Mouse (Mus musculus): ENCODE data around the gene Pam.
"Not testable (repeated sequence)": the region's sequence is repeated elsewhere in the genome, so short reads cannot be mapped to it uniquely, and the experiment has no call there.

The Pam gene

DNA sequence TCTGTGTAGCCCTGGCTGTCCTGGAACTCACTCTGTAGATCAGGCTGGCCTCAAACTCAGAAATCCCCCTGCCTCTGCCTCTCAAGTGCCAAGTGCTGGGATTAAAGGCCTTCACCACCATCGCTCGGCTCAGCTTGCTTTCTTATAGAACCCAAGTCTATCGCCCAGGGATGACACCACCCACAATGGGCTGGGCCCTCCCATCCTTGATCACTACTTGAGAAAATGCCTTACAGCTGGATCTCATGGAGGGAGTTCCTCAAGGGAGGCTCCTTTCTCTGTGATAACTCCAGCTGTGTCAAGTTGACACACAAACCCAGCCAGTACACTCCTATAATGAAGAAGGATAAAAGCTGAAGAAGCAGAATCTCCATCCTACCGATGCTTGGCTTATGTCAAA lies 329.7 kb downstream of the Pam start:
- DNase-seq (ENCODE audit: low spot score): not testable (repeated sequence)

DNA sequence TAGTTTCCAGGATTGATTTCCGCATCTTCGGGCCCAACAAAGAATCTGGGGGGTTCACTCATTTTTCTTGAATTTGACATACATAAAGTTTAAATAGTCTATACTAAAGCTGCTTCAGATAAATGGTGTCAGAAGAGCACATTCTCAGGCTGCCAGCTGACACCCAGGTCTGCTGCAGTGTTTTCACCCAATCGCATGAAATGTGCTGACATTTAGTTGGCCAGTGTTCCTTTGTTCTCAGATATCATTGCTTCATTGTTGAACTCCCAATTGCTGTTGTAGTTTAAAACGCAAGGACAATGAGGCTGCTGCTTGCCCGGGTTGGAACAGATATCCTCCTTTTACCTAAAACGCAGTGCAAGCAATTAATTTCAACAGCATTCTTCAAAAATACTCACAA lies 334.0 kb downstream of the Pam start:
- DNase-seq (ENCODE audit: low spot score): no peak

DNA sequence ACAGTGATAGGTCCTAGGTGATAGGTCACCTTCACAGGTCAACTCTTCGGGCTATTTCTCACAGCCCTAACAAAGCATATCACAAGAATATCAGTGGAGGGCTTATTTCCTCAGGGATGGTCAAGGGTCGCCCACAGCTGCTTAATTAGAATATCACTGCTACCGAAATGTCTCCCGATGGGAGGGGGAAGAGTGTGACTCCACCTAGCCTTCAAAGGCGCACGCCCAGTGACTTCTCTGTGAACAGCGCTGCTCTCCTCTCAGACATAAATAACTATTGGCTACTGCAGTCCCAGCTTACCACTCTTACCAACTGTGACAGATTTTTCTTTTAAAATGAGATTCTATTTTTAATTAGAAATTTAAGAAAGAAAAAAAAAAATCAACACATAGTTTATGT lies 334.8 kb downstream of the Pam start:
- no peak for DNase-seq (ENCODE audit: low spot score)

DNA sequence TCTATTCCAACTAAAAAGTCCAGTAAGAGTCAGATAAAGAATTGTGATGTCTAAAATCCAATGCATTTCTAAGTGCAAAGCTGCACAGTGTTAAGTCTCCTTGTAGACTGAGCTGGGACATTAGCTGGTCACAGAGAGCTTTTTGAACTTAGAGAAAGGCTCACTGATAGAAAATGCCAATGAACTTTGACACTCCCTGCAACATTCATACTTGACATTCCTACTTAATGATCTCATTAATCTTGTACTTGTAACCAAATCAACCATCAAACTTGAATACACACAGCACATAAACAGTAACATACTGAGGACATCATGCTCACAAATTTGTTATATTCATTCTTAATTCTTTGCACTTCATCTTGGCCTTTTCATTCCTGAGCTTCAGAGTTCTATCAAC lies 335.6 kb downstream of the Pam start:
- DNase-seq (ENCODE audit: low spot score): no peak

DNA sequence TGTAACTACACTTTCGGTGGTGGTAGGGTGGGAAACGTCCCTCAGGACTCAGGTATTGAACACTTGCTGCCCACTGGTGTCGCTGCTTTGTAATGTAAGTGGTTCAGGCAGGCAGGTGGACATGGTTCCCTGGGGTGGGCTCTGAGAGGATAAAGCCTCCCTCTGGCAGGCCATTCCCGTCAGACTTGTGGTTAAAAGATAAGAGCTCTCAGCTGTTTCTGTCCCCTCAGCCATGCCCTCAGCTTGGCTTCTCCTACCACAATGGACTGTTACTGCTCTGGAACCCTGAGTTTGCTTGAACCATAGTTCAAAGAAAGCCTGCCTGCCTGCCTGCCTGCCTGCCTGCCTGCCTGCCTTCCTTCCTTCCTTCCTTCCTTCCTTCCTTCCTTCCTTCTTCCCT lies 341.1 kb downstream of the Pam start:
- DNase-seq (ENCODE audit: low spot score): no peak

DNA sequence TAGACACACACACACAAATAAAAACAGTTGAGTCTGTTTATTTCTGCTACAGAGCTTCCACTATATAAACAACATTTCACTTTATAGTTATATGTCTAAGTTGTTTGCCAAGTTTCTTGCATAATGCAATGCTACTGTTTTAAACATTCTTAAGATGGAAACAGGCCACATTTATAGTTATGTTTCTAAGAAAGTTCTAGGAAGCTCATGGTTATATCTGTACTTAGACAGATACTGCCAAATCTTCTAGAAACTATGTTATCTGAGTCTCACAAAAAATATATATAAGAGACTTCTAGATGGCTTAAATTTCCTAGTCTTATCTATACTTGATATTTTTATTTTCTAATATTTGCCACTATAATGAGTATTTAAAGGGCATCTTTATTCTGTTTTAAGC lies 342.2 kb downstream of the Pam start:
- no peak for DNase-seq (ENCODE audit: low spot score)

DNA sequence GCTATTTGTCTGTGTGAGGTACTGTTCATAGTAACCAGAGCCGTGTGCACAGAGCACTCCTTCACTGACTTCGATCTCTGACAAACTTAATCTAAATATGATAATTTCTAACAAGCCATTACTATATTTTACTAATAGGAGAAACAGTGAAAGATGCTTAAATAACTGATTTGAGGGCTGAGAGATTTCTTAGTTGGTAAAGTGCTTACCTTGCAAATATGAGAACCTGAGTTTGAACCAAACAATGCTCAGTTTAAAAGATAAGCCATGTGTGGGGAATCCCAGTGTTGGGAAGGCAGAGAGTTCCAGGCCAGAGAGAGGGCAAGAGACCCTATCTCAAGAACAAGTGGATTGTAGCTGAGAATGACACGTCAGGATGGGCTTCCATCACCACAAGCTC lies 347.3 kb downstream of the Pam start:
- DNase-seq (ENCODE audit: low spot score): no peak

DNA sequence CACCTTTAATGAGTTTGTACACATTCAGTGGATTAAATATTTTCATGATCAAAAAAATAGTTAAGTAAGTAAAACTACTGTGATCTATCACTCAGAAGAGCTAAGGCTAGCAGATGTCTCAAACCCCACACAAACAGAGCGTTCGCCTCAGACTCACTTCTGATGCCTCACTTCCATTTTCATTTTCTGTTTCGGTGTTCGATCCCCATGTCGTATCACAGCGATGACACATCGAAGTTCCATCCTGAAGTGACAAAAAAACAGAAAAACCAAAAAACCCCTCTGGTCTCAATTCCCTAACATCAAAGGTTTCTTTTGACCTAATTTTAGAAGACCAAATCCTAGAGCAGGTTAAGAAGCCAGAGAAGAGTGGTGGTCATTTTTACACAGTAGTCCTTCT lies 349.2 kb downstream of the Pam start:
- DNase-seq (ENCODE audit: low spot score): no peak

DNA sequence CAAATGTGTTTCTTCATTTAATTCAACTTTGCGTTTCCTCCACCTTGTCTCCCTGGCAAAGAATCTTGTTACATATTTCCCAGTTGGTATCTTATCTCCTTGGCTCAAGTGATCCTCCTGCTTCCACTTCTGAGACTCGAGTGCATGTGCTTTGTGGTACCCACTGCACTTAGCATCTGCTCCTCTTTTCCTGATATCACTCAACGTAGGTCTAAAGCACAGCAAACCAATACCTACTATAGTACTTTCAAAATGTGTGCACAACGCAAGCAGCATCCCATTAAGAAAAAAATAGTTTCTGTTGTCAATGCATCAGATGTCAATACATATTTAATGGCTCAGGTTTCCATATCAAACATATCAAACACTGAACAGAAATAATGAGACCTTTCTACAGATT lies 349.7 kb downstream of the Pam start:
- no peak for DNase-seq (ENCODE audit: low spot score)
